Mouse (Mus musculus): ENCODE results near the gene Il12b.
"Not testable (repeated sequence)": the region's sequence is repeated elsewhere in the genome, so short reads cannot be mapped to it uniquely, and the experiment has no call there.

The Il12b gene

DNA sequence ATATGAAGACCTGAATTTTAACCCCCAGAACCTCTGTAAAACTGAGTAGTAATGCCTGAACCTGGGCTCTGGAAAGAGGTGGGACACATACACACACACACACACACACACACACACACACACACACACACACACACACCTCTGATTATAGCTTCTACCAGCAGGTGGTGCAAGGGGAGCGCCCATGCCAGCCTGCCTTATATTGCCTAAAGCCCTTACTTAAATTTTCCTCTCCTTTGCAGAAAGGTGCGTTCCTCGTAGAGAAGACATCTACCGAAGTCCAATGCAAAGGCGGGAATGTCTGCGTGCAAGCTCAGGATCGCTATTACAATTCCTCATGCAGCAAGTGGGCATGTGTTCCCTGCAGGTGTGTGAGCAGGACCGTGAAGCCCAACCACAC is 12.4 kb downstream of the Il12b start:
- DNase-seq (ENCODE audit: low spot score) = no peak

DNA sequence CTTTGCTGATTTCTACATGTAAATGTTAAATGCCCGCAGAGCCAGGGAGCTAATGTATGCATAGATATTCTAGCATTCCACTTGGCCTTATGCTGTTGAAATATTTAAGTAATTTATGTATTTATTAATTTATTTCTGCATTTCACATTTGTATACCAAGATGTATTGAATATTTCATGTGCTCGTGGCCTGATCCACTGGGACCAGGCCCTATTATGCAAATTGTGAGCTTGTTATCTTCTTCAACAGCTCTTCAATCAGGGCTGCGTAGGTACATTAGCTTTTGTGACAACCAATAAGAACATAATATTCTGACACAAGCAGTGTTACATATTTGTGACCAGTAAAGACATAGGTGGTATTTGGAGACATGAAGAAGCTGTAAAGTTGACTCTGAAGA is 13.5 kb downstream of the Il12b start:
- DNase-seq (ENCODE audit: low spot score) = no peak

DNA sequence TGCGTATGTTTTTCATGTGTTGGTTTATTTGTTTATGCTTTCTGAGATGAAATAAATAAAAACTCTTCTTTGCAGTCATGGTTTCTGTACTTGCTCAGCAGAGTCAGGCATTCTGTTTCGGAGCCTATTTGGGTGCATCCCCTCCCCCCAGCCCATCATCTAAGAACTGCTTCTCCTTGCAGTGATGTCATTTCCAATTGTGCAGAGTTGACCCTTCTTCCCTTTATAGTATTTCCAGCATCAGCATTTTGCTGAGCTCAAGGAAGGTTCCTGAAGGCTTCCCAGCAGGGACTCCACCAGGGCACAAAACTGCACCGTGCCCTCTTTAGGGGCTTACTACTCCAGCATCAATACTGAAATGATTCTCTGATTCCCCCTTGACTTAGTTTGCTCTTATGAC is 14.7 kb downstream of the Il12b start:
- DNase-seq (ENCODE audit: low spot score) = no peak

DNA sequence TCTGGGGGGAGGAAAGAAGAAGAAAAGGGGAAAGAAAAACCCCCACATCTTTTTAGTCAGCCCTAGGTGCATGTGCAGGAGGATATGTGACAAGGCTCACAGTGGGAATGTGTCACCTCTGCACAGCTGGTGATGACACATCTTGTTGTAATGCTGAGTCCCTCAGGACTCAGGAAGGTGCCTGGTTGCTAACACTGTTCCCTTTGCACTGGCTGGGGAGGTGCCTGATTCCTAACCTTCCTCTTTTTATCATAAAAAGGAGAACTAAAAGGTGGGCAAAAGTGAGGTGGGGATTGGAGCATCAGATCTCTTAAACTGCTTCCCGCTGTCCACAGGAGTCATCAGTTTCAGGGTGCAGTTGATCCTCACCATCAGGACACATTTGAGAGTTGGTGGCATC is 17.5 kb downstream of the Il12b start:
- no peak for DNase-seq (ENCODE audit: low spot score)

DNA sequence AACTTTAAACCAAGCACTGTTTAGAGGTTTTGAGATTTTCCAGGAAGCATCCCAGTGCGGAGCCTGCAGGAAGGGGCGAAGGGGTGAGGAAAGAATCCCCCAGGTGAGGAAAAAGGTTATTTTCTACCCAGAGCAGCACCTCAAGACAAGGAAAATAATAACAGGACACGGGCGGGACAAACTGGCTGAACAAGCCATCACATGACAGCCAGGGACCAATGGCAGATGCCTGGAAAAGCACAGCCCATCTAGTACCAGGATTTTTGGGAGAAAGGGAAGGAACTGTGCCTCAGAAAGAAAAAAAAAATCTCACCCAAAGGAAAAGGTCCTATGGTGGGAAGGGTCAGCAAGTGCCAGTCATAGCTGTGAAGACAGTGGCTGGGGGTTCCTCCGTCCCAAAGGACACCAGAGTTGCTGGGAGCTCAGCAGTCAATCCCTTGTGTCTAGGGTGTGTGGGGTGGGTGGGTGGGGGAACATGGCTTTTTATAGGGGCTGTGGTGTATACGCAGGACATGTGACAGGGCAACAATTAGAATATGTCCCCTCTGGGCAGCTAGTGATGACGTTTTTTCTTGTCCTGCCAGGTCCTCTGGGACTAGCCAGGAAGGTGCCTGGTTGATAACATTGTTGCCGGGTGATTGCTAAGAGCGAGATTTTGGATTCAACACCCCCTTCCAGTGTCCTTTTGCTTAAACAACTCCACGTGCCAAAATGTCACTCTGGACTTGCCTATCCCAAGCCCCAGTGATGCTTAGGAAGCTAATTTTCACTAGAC is 22.7 kb downstream of the Il12b start:
- DNase-seq (ENCODE audit: low spot score) = peak; percentile 29

DNA sequence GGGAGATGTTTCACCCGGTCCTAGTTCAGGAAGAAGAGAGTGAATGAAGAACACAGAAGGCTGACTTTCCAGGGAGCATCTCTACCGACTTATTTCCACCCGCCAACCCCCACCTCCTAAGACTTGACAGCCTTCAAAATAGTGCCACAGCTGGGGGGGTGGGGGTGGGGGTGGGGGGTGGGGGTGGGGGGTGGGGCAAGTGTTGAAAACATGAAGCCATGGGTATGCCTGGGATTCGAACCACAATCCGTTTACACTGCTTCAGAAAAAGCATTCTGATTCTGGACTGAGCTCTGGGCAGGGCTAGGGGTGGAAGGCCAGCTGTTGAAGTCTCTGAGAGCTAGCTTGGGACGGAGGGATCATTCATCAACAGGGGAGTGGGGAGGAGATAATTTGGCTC is 23.4 kb downstream of the Il12b start:
- DNase-seq (ENCODE audit: low spot score) = no peak

DNA sequence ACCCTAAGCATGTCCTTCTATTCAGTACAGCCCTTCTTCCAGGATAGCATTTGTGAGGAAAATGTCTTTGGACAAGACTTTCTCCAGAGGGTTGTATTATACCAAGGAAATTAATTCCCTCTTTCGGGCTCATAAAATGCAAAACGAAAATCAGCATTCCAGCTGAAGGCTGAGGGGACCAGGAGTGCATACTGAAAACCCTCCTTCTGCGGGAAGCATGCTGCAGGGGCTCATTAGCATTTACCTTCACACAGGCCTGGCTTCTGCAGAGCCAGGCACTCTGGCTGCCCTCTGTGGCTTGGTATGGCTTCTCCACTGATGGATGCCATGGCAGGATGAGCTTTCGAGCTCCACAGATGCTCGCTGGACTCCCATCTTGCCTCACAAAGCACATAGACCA is 24.1 kb downstream of the Il12b start:
- no peak for DNase-seq (ENCODE audit: low spot score)

DNA sequence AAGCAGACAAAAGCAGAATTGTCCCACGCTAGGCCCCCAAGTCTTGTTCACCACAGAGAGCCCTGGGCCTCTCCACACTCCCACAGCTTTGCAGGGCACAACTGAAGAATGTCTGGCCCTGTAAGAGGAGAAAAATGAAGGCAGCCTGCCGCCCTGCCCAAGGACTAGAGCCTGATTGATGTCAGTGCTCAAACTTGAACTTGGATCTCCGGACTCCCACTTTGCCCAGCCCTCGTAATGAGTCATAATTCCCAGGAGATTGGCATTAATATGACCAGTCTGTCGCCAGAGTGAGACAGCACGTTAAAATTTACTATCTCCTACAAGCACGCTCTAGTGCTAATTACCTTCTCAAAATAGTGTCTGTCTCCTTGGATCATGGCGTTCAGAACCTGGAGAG is 25.1 kb downstream of the Il12b start:
- DNase-seq (ENCODE audit: low spot score) = peak; percentile 56

DNA sequence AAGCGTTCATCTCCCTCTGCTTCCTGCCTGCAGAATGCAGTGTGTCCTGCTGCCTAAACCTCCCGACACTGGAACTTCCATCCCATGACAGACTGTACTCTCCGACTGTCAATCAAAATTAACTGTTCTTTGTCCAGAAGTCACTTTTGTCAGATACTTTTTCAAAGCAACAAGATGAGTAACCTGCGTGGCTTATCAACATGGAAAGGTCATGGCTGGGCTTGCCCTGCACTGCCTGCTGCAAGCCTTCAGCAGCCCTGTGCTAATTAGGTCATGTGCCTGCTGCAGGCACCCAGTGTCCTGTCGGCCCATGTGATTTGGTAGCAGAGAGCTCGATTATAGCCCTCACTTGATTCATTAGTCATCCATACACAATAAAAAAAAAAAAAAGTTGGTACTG is 25.8 kb downstream of the Il12b start:
- DNase-seq (ENCODE audit: low spot score) = peak; percentile 70

DNA sequence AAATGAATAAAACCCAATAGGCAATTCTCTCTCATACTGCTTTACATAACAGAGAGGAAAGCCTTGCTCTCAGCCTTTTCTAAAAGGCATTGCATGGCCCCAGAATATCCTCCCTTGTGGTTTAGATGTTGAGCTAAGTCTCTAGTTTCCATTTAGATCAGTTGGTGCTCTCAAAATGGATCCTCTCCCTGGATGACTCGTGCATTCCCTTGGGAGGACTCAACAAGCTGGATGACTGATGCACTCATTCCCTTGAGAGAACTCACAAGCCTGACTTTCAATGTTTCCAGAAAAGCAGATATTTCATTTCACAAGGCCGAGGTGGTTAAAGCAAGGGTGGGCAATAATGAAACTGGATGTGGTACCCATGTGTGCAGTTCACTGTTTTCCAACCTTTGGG is 28.1 kb downstream of the Il12b start:
- DNase-seq (ENCODE audit: low spot score) = peak; percentile 67

DNA sequence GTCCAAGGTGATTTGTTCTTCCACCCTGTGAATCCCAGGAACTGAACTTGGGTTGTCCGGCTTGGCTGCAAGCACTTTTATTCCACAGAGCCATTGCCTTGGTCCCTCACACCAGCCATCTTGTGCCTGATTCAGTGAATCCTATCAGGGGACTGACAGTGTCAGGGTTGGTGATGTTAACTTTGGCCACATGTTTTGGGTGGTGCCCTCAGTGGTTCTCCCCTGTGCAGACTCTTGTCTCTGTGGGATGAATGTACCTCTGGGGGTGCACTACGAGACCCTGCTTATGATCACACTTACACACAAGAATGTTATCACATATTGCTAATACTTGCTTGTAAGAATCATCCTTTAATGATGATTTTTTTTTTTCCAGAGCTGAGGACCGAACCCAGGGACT is 30.2 kb downstream of the Il12b start:
- DNase-seq (ENCODE audit: low spot score) = no peak

DNA sequence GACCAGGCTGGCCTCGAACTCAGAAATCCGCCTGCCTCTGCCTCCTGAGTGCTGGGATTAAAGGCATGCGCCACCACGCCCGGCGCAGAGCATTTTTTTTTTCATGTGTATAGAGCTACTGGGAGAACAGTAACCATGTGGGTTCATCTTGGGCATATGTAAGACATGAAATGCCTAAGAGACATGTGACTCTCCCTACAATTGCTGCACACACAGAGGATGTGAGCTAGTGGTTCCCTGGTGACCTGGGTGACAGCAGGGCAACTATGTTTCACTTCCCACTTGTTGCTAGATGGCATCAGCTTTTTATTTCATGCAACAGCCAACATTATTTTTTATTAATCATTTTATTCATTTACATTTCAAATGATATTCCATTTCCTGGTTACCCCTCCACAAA is 37.9 kb downstream of the Il12b start:
- no peak for DNase-seq (ENCODE audit: low spot score)

DNA sequence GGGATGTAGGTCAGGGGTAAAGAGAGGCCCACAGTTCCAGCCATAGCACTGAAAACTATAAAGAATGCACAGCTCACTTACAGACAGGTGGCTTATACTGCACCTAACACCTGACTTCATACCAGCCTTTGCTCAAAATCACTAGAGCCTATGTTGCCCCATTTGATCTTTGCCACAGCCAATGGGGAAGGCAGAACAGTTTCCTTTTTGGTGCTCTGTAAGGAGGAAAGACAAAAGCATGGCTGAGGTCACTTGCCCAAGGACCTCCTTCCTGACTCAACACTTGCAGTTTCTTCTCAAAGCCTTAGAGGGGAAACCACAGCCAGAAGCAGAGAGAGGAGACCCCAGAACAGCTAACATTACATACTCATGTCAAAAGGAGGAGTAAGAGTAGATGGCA is 51.2 kb downstream of the Il12b start:
- DNase-seq (ENCODE audit: low spot score) = no peak

DNA sequence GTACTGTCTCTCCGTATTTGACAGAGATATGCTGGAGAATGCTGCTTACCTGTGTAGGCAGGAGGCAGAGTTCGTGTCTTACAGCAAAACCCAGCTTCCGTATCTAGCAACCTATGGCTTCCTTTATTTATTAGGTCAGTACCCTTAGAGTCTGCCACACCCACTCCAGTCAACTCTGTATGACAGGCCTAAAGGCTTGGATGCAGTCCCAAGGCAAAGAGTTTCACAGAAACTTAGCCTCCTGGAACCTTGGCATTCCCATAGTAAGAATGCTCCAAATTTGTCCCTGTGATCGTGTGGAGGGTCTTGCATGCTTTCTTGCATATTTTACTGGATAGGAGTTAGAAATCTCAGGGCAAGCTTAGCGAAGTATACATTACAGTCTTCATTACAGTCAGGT is 52.2 kb downstream of the Il12b start:
- not testable (repeated sequence) for DNase-seq (ENCODE audit: low spot score)

DNA sequence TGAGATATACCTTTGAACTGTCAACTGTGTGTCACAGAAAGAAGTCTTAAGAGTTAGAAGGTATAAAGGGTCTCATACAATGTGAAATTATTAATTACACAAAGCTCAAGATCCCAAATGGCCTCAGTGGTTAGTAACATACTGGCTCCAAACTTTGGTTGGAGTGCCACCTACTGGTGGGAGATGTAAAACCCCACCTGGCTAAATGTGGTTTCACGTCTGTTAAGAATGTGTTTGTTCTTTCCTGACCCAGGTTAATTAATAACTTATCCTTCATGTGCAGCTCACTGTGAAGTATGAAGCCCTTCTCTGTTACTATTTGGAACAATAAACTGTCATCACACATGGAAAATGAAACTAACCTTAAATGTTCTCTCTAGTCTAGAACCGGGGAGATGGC is 53.6 kb downstream of the Il12b start:
- DNase-seq (ENCODE audit: low spot score) = peak; percentile 60

DNA sequence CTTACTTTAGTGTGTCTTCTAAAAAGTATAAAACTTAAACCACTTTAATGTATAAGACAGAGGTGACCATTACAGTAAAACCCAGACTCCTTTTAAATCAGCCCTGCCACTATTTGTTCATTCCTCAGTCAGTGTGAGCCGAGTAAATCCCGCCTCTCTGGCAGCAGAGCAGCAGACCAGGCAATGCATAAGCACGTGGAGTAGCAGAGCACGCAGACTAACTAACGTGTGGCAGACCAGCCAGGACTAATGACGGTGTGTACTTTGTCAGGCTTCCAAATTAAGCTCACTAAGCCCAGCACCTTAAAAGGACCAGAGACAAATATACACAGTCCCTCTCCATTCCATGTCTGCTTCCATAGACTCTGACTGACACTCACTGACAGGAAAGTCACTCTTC is 61.6 kb downstream of the Il12b start:
- no peak for DNase-seq (ENCODE audit: low spot score)

All from MN1 (cell line).